Mouse (Mus musculus): ENCODE results near the gene Hmgn1. TPM values are rescaled to one million over a fixed set of nuclear protein-coding genes. Genes with fewer than 3 reads are reported as not detected.
"Not testable (repeated sequence)": the region's sequence is repeated elsewhere in the genome, so short reads cannot be mapped to it uniquely, and the experiment has no call there.

Hmgn1 gene
- 10 to 100 TPM; 79.7 to 91.4 TPM for total RNA-seq (2021)

DNA sequence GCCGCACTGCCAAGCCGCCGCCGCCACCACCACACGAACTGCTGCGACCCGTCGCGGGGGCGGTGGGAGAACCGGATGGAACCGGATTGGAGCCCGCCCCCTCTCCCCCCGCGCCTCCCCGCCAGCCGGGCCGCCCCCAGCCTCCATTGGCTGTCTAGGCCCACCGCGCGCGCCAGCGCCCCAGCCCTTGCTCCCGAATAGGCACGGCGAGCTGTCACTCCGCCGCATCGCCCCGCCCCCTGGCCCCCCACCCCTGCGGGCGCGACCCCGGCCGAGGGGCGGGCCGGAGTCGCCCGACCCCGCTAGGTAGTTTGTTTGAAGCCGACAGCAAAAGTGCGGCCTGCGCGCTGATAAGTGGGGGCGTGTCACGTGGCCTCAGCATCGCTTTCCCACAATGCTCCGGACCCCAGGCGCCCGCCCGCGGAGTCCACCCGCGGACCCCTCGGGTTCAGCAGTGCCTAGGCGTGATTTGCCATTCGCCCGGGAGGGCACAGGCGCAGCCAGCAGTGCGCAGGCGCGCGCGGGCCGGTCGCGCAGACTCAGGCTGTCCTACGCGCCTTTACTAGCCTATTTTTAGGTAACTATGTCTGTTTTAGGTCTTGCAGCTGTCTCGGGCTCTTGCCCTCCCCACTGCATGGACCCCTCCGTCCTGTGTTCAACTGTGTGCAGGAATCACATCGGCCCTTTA, at the start of gene Hmgn1:
TSS of gene Hmgn1 (minus strand) at position 73 of the 688 bp plus-strand sequence.
- peak; percentile 95 to 97 for DNase-seq

DNA sequence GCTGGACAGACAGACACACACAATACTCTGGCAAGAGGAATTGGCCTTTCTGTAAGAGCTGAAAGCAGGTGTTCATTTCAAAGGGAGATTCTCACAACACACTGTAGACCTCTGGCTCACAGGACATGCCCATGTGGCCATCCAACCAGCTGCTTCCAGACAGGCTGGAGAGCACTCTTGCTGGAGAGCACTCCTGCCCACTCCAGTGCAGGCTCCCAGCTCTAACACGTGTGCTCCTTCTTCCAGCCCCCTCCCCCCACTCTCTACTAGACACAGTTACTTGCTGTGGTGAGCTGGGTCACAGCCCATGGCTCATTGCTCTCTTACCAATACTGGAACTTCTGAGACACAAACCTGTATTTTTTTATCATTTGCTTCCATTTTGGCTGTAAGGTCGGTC, 47.9 kb upstream of the Hmgn1 start:
- no peak for DNase-seq

DNA sequence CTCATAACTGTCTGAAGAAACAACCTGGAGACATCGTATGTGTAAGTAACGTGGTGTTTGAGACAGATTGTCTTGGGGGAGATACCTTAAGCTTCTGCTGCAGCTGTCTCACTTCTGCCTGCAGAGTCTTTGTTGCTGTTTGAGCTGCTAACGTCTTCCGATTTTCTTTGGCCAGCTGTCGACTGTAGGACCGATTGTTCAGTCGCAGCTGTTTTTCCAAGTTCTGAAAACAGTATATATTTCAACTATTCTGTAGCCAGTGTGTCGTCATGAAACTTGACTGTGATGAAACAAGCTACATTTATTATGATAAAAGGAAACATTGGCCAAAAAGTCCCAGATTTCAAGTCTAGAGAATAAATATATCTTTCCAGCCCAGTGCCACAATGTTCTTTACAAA, 46.1 kb upstream of the Hmgn1 start:
- no peak for DNase-seq

DNA sequence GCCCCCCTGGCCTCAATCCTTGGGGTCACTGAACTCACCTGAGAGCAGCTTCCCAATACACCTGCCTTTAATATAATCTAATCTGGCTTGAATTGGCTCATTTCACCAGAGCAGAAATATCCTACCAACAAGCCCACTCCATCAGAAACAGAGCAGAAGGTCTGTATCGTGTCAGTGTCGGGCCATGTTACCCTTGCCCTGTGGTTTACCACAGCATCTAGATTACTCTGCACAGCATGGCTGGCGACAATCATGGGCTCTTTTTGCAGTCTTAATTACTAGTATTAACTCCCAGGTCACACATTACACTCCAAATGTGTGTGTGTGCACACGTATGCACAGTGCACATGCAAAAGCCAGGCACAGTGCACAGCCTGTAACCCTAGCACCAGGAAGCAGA, 41.3 kb upstream of the Hmgn1 start:
- DNase-seq: no peak

DNA sequence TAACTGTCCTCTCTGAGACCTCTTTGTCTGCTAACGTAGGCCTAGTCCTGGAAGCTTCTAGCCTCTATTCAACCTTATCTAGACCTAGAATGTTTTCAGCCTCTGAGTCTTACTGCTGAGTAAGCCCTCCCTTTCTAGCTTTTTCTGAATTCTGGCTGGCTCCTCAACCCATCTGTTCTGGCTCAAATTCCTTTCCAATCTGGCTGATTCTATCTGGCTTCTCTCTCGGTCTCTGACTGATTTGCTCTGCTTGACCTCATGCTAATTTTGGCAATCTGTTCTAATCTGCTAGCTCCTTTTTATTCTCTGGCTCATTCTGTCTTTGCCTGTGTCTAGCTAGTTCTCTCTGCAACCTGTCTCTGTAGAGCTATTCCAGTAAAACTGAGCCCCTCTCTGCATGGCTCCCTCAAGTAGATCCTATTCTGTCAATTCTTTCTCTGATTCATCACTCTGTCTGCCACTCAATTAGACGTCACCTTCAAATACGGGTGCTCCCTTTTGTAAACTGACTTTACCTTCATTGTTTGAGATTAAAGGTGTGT, 38.3 kb upstream of the Hmgn1 start:
- no peak for DNase-seq

DNA sequence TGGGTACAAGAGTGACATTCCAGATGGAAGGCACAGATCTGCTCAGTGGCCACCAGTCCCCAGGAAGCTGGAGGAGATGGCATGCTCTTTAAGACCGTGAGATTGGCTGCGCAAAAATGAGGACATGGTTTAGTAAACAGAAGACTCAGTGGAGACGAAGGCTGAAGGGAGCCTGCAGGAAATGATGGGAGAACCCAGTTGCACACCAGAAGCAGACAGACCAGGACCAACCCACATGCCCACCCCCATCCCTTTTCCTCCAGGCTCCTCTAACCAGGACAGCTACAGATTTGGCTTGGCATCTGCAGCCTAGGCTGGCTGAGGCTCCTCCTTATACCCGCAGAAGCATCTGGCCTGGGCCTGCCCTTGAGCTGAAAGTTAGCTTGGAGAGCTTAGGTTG, 33.8 kb upstream of the Hmgn1 start:
- DNase-seq: no peak

DNA sequence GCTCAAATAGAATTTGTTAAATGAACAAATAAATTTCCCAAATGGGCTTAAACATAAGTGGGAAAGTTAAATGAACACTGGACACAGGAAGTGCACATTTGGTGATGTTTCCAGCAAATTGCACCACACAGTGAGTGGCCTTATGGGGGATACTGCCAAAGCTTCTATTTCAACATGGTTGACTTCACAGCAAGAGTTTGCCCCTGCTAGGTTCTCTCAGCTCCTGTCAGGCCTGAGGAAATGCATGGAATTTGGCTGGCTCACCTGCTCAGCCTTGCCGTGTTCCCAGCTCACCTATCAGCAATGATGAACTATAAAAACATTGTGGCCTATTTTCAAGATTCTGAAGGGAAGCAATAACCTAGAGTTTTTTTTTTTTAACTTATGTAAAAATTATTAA, 33.4 kb upstream of the Hmgn1 start:
- DNase-seq: no peak

DNA sequence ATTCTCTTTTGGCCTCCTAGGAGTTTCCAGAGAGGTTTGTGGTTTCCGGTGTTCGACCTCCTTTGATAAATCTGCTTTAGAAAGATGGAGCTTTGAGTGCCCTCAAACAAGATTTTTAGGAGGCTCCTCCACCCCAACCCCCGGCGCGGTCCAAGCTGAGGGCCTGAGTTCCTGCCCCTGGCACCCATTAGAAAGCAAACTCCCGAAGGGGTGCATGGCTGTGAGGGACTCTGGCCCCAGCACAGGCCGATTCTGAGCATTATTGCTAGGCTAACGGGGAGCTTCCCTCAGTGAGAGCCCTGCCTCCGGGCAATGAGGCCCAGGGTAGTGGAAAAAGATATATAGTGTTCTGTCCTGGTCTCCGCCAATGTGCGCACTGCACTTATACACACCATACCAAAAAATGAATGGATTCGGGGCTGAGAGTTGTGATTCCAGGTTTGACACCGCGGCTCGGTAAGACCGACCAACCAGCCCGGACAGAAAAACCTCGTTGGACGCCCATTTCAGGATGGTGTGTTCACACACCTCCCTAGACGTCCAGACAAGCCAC, 32.3 kb upstream of the Hmgn1 start:
- no peak for DNase-seq

DNA sequence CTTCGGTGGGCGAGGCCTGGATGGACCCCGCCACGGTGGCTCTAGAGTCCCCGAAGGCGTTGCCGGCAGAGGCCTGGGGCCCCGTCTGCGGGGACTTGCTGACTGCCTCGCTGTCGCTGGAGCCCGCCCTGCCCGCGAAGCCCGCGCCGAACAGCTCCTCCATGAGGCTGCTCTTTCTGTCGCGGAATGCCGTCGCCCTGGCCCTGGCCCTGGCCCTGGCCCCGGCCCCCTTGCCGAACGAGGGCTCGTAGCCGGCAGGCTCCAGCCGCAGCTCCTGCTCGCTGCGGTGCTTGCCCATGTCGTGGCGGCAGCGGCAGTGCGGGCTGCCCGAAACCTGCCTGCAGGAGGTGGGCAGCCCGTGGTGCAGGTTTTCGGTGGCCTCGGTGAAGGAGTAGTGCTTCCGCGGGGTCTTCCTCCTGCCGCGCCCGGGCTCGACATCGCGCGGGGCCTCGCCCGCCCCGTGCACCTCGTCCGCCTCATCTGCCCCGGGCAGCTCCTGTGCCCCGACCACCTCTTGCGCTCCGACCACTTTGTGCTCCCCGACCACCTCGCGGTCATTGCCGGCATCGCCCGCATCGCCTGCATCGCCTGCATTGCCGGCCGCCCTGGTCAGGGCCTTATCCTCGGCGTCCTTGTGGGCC, 31.7 kb upstream of the Hmgn1 start:
- peak; percentile 27 to 42 for DNase-seq

DNA sequence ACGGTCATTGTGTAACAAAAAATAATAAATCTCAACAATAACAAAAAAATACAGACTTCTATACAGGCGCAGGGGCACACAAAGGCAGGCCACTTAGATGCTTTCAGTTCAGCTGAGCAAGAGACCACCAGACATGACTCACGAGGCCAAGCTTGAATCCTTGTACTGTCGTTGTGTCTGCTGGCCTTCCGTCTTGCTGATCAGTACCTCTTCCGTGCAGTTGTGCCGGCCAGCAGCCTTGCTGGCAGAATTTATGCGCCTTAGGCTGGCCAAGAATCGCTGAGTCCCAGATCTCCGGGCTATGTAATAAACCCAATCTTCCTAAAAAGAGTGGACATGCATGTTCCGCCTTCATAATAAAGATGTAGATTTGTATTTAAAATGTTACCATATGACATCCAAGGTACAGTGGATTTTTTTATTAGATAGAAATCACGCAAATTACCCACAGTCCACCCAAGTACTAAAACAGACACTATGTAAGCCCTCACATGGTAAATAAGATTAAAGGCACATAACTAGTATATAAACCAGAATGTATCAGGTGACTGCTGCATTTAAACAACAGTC, 31.1 kb upstream of the Hmgn1 start:
- no peak for DNase-seq

DNA sequence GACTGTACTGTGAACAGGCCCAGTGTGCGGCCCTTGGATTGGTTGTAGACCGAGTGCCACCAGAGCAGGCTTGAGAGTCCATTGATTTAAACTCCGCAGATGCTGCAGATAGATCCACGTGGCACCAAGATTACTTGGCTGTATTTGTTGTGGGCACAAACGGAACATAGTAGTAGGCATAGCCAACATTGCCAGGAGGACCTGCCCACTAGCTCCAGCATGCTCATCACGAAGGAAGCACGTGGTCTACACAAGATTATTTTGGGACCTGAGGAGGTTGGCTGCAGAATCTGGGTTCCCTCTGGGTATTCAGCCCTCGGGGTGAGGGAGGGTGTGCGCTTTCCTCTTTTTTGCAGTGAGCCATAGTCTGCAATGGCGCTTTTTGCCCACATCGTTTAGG, 29.6 kb upstream of the Hmgn1 start:
- peak; percentile 32 to 49 for DNase-seq

DNA sequence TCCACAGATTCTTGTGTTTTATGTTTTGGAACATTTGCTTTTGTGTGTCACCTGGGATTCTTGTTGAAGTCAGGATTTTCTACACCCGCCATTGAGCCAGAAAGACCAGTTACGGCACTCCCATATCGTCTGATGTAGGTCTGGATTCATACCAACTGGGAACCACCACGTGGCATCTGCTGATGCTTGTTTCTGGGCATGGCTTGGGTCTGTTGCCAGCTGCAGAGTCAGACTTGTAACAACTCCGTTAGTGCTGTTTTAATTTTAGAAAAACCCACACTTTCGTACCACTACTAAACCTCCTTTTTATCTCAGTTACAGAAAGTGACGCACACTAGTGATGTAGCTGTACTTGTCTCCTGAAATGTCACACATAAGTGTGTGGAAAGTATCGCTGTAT, 28.5 kb upstream of the Hmgn1 start:
- DNase-seq: peak; percentile 59 to 66

DNA sequence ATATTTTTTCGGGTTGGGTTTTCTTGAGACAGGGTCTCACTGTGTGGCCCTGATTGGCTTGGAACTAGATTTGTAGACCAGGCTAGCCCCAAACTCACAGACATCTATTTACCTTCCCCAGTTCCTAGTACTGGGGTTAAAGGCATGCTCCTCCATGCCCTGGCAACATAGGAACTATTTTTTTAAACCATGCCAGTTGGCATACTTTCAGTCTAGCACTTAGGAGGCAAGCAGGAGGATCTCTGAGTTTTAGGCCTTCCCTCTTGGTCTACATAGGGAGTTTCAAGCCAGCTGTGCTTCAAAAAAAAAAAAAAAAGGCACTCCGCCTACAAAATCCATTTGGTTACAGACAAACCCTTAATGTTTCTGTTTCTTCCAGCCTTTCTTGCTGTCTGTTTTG, 26.9 kb upstream of the Hmgn1 start:
- no peak for DNase-seq

DNA sequence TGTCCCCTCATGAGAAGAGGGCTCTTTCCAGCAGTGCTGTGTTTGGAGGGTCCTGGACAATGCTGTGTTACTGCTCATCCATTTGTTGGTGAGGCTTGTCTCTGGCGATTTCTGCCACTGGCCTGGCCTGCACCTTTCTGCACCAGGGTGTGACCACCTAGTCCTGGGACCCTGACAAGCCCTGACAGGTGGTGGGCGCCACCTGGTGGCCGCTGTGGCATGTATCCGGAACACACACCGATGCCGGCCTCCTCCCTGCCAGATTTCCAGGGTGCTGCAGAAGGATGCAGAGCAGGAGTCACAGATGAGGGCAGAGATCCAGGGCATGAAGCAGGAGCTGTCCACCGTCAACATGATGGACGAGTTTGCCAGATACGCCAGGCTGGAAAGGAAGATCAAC, 24.0 kb upstream of the Hmgn1 start:
- peak in 1 of 2 experiments; percentile 42 for DNase-seq

DNA sequence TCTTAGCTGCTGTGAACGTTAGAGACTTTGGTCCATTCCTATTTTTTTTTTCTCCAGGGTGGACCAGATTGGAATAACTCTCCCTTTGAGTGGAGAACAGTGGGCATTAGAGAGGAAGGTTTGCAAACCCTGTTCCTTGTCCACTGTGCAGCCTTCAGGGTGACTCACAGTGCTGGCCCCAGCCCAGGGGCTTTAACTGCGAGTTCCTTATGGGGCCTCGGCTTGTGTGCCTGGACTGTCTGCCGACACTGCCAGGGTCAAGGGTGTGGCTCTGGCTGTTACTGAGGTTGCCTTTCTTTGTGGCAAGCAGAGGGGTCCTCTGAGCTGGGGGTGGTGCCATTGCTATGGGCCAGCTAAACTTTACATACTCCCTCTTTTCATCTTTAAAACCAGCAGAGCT, 23.5 kb upstream of the Hmgn1 start:
- no peak for DNase-seq

DNA sequence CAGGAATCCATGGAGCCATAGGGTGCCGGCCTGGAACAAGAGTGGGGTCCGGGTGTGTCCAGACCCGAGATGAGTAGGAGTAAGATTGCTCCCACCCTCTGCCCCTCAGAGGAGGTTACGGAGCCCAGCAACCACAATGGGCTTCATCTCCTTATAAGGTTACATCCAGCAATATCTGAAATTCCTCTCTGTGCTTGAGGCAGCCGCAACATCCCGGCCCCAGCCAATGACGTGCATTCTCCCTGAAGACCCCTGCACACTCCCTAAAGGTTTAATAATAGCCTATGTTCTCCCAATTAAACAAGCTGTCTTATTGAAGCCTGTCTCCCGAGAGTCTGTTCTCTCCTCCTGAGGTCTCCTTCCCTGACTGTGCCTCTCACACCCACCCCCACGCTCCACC, 21.8 kb upstream of the Hmgn1 start:
- no peak for DNase-seq

DNA sequence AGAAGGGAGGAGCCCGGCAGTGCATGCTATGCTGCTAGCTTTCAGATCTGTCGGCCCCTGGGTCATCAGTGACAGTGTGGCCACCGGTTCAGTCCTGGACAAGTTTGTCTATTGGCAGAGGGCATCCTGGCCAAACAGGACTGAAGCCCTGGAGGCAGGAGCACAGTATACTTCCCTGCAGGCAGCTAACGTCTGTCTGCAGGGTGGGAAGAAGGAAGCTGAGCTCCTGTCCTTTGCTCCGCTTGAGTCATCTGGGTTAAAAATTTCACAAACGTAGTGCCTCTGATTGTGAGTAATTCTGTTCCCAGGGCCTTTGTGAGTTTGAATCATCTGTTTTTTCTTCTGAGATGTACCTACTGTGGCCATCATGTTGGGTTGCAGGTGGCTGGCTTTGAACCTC, 21.3 kb upstream of the Hmgn1 start:
- DNase-seq: no peak

DNA sequence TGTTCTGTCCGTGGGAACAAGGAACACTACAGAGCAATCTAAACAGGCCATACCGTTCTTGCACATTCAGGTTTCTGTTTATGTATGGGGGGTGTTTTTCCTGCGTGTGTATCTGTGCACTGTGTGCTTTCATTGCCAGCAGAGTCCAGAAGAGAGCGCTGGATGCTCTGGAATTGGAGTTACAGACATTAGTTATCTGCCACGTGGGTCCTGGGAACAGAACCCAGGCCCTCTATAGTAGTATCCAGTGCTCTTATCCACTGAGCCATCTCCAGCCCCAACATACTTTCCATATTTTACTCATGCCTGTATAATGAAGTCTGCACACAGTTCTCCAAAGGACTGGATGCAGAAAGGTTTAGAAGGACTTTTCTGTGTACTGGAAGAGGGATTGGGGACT, 18.3 kb upstream of the Hmgn1 start:
- DNase-seq: no peak

DNA sequence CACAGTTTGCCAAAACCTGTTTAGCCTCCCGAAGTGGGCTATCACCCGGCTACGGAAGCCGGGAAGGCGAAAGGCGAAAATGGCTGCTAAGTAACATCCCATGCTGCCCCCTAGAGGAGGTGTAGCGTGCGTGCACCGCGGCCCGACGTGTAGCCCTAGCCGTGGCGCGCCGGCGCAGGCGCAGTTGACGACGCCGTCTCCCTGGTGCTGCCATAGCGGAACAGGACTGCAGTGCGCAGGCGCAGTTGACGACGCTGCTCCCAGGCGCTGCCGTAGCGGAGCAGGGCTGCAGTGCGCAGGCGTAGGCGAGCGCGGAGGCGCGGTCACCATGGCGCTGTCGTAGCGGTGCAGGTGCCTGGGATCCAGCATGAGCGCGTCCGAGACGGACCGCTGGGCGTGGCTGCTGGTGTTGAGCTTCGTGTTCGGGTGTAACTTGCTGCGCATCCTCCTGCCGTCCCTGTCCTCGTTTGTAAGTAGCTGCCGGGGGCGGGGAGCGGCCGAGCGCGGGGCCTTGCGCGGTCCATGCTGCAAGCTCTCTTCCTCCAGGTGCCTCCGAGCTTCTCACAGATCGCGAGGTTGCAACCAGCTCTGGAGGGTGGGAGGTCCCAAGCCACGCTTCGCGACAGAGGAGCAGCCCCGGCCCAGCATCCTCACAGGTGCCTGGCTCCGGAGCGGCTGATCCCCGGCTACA, 17.7 kb upstream of the Hmgn1 start, which contains the start of gene Wrb:
TSS of gene Wrb (plus strand) at position 298 of the 691 bp plus-strand sequence.
- peak; percentile 100 for DNase-seq

DNA sequence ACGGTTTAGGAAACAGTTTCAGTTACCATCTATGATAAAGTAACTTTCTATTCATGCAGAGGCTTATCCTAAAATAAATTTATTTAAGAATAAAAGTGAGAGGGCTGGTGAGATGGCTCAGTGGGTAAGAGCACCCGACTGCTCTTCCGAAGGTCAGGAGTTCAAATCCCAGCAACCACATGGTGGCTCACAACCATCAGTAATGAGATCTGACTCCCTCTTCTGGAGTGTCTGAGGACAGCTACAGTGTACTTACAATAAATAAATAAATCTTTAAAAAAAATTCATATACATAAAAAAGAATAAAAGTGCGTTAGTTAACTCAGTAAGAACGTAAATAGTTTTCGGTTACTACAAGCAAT, 17.2 kb upstream of the Hmgn1 start:
- not testable (repeated sequence) for DNase-seq

DNA sequence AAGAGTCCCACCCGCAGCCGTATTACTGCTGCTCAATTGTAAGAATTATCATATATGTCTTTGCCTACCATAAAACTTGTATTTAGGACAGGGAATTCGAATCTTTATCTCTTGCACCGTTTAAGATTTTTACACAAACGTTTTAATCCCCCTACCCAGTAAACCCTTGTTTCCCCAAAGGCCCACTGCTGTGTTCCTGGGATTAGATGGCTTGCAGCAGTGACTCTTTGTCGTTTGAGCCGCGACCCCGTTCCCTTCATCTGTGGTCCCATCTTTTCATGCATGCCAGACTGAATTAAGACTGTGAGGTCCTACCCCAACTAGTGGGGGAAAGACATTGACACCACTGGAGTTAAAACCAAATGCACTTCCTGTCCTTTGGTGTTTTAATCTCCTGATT, 937 bp upstream of the Hmgn1 start:
- DNase-seq: no peak

DNA sequence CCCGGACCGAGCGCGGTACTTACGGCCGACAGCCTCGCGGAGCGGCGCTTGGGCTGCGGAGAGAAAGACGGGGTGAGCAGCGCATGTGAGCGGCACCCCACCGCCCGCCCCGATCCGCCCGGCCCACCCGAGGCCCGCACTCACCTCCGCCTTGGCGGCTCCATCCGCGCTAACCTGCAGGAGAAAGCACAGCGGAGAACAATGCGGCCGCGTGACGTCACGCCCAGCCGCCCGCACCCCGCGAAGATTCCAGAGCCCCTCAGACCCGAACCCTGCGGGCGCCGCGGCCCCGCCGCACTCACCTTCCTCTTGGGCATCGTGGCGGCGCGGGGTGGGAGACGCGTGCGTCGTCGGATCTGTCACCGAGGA, 257 bp downstream of the Hmgn1 start:
- no peak for DNase-seq

DNA sequence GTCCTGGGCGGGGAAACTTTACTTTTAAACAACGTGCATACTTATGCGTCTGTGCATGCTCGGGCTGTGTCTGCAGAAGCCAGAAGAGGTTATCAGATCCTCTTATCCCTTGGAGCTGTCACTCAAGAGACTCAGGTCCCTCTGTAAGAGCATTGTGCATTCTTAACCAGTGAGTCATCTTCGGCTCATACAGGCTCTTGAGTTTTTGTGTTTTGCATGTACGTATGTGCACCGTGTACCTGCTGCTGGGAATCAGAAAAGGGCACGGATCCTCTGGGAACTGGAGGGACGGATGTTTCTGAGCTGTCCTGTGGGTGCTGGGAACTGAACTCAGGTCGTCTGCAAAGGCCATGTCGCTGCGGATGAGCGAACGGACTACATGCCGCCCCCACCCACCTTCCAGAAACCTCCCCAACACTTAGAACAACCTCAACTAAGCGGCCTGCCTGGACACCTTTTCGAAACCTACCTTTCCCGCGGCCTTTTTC, 801 bp downstream of the Hmgn1 start:
- DNase-seq: peak in 1 of 2 experiments; percentile 19

Data from layer of hippocampus, postnatal 36 days (tissue).